Mouse (Mus musculus): ENCODE measurements around the gene P4ha1.
"Not testable (repeated sequence)": the region's sequence is repeated elsewhere in the genome, so short reads cannot be mapped to it uniquely, and the experiment has no call there.

P4ha1 gene

DNA sequence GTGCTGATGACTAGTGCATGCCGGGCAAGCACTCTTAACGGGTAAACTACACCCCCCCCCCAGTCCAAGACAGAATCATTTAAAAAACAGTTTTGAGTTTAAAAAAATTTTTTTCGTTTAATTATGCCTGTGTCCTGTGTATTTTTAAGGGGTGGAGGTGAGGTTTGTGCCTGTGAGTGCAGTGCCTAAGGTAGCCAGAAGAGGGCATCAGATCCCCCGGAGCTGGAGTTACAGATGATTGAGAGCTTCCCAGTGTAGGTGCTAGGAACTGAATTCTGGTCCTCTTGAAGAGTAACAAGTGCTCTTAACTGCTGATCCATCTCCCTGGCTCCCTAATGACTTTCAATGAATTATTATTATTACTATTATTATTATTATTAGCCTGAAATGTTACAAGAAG, 55.6 kb downstream of the P4ha1 start:
- no peak for DNase-seq

- DNase-seq: no peak
Measured at GRCm38 (mm10) chr10:59379927-59380326, 56.8 kb downstream of the P4ha1 start.

DNA sequence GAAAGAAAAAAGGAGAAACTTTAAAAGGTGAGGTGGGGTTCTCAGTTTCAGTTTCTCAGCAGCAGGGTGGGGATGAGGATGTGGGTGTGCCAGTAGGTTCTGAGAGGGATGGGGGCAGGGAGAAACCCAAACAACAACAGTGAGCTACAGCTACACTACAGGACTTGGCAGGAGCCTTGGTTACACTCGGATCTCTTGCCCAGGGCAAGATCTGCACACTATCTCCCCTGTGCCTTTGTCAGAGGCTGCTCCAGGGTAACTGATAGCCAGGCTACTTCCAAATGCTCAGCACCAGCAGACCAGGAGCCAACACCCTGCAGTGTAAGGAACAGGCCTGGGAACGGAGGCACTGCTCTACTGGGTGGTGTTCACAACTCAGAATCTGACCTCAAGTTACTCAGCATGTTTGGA, 57.3 kb downstream of the P4ha1 start:
- no peak for DNase-seq

GRCm38 (mm10) chr10:59381563-59381962, 58.5 kb downstream of the P4ha1 start:
- DNase-seq: not testable (repeated sequence)

DNA sequence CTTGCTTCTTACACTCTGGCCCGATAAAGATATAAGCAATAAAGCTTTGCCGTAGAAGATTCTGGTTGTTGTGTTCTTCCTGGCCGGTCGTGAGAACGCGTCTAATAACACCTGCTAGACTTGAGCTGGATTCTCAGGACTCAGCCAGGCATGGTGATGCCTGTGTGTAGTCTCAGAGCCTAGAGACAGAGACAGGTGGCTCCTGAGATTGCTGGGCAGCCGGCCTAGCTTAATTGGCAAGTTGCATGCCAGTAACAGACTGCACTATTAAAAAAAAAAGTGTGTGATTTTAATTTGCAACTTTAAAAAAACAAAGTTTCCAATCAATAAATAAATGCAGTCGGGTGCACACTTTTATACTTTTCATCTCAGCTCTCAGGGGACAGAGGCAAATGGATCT, 63.9 kb downstream of the P4ha1 start:
- DNase-seq: peak; percentile 24

DNA sequence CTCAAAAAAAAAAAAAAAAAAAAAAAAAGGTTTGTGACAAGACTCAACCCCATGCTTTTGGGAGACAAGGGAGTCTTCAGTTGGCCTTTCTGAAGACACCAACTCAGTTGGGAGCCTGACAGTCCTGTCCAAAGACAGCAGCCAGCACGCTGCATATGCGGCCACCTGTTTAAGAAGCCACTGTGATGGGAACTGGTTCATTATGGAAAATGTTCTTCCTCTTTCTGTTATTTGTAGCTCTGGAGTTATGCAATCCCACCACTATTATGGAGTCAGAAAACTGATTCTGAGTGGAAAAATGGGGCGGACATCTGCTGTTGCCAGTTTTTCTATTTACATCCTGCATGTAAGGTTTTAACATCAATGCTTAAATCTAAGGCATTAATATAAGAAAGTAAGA, 66.6 kb downstream of the P4ha1 start:
- DNase-seq: peak; percentile 11

- no peak for DNase-seq
Measured at GRCm38 (mm10) chr10:59391907-59392306, 68.8 kb downstream of the P4ha1 start.

DNA sequence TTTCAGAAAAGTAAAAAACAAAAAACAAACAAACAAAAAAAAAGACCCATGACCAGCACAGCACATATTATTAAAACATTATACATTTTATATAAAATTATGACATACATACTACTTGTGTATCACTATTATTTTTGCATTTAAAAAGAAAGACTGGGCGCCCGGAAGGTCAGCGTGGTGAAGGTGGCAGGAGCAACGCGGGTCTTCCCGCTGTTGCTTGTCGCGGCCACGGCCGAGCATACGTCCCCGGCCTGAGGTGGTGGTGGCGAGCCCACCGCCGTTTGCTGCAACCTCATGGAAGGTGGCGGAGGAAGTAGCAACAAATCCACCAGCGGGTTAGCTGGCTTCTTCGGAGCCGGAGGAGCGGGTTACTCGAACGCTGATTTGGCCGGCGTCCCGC, 72.4 kb downstream of the P4ha1 start, which contains the start of gene Gm10273:
TSS of gene Gm10273 (plus strand) at position 172 of the 400 bp plus-strand sequence.
- DNase-seq: not testable (repeated sequence)

DNA sequence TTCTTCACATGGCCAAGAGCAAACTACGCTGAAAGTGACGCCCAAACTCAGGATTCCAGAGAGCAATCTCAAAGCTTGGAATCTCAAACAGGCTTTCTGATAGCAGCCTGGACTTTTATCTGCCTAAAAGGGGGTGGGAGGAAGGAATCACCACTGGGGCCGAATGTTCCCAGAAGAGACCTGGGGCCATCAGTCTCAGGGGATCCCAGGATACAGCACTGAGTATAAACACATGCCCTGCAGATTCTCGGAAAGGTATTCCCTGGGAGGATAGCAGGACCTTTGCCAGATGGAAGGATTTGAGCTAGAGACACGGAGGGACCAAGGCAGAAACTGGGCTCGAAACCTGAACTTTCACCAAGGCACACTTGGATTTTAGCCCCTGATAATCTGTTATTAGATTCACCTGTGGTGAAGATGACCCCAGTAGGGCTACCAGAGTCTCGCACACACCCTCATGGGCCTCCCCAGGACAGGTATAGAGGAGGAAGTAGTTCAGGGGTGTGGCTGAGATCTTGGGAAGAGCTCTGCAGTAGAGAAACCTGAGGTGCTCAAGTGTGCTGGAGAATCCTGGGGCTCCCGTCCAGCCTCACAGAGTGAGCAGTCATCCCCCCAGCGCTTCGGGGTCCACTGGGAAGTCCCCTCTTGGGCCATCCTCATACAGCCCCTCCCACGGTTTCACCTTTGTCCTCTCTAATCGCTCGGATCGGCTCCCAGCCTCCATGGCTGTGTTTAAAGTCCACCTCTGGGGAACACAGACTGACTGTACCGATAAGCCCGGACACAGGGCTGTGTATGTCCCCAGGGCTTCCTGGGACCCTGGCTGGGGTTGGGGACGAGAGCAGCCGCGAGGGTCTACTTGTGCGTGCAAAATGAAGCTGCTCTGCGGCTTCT, 80.0 kb downstream of the P4ha1 start, which contains the start of gene Pla2g12b:
TSS of gene Pla2g12b (plus strand) at position 762 of the 894 bp plus-strand sequence.
- DNase-seq: no peak

GRCm38 (mm10) chr10:59403793-59404149, 80.7 kb downstream of the P4ha1 start:
- no peak for DNase-seq

- DNase-seq: no peak
Measured at GRCm38 (mm10) chr10:59408499-59408898, 85.4 kb downstream of the P4ha1 start.

- DNase-seq: no peak
Measured at GRCm38 (mm10) chr10:59410264-59410663, 87.2 kb downstream of the P4ha1 start.

- no peak for DNase-seq
Measured at GRCm38 (mm10) chr10:59413711-59414110, 90.6 kb downstream of the P4ha1 start.

- DNase-seq: no peak
Measured at GRCm38 (mm10) chr10:59416623-59417022, 93.5 kb downstream of the P4ha1 start.

GRCm38 (mm10) chr10:59419516-59419915, 96.4 kb downstream of the P4ha1 start:
- no peak for DNase-seq

All from right cerebral cortex, postnatal 25 days (tissue).